Mouse (Mus musculus): ENCODE data around the gene Gcm2.

GRCm38 (mm10) chr13:41134901-41135300, 24.1 kb upstream of the Gcm2 start:
- TF ChIP-seq POLR2A (IDR thresholded peaks at IDR 0.05; ENCODE audit: borderline replicate concordance, extremely low read depth, low read depth, low read length) (no peak), CTCF (IDR thresholded peaks at IDR 0.05; ENCODE audit: insufficient read depth, low read length) (peak; percentile 82)
